Mouse (Mus musculus) C2C12 (cell line): Measurements from ENCODE around the gene Mep1a.

Experiments used
- CEBPB ChIP-seq: IDR thresholded peaks from one replicate; pipeline ENCODE4 v1.6.1; 2011; ENCODE audit warnings: low read depth, mild to moderate bottlenecking, control low read depth, moderate library complexity
- CTCF ChIP-seq: IDR thresholded peaks from one replicate; pipeline ENCODE4 v1.5.1; 2011; ENCODE audit not compliant: control insufficient read depth, insufficient read depth, insufficient read length
- MAX ChIP-seq: IDR thresholded peaks from one replicate; pipeline ENCODE4 v1.6.1; 2011; ENCODE audit warnings: mild to moderate bottlenecking, control low read depth
- MYOG ChIP-seq: IDR thresholded peaks from one replicate; pipeline ENCODE4 v1.6.1; 2011; ENCODE audit not compliant: control insufficient read depth, insufficient read length; ENCODE audit errors: extremely low read depth

- TF ChIP-seq CTCF (no peak), MAX (no peak), CEBPB (no peak), MYOG (no peak)
Observed at GRCm38 (mm10) chr17:43502592-43502991, at the start of gene Mep1a.
